Mouse (Mus musculus): Measurements from ENCODE around the gene Ticrr. TPM values are rescaled to one million over a fixed set of nuclear protein-coding genes. Genes with fewer than 3 reads are reported as not detected.

Gene Ticrr
- polyA plus RNA-seq, 1 experiment from 2014 or later = 8.9 TPM

- no peaks in the 10 kb centered on the region; the same call in 1 of the 2 replicates for H3K27me3 ChIP-seq
- no peak overlapping the region for H3K27ac ChIP-seq (replicated peaks)
- 19% methylated on average over 13 of the region's 13 CpGs for WGBS
These were observed 28.1 kb upstream of the Ticrr start for GRCm38 (mm10) chr7:79631773-79632348.

GRCm38 (mm10) chr7:79647233-79647632 is 12.8 kb upstream of the Ticrr start:
- Histone ChIP-seq H3K27ac (replicated peaks) (no peak overlapping the region), H3K4me2 (replicated peaks) (no peak overlapping the region), H3K9me3 (replicated peaks) (no peaks in the 10 kb centered on the region), H3K27me3 (no peaks in the 10 kb centered on the region), H3K4me3 (replicated peaks) (no peak overlapping the region), H3K36me3 (no peaks in the 10 kb centered on the region), H3K4me1 (no peaks in the 10 kb centered on the region), H3K9ac (no peak overlapping the region)
- ATAC-seq (ENCODE audit: insufficient number of reproducible peaks, low FRiP score, low TSS enrichment, low read depth) = no peak
- 85% methylated on average over 3 of the region's 3 CpGs for WGBS

More at GRCm38 (mm10) chr7:79631773-79632348, 28.1 kb upstream of the Ticrr start:
- H3K4me1 ChIP-seq = no peaks in the 10 kb centered on the region
- no peaks in the 10 kb centered on the region for H3K9me3 ChIP-seq (replicated peaks)
- no peaks in the 10 kb centered on the region for H3K36me3 ChIP-seq
- no peak overlapping the region for H3K4me3 ChIP-seq (replicated peaks)
- ATAC-seq (ENCODE audit: insufficient number of reproducible peaks, low FRiP score, low TSS enrichment, low read depth) = no peak
- H3K4me2 ChIP-seq (replicated peaks) = no peak overlapping the region
- H3K9ac ChIP-seq = no peak overlapping the region

- no peak for ATAC-seq (ENCODE audit: insufficient number of reproducible peaks, low FRiP score, low TSS enrichment, low read depth)
- Histone ChIP-seq H3K4me3 (replicated peaks) (no peak overlapping the region), H3K27me3 (no peaks in the 10 kb centered on the region), H3K36me3 (no peaks in the 10 kb centered on the region), H3K9me3 (replicated peaks) (no peaks in the 10 kb centered on the region), H3K9ac (no peak overlapping the region), H3K4me2 (replicated peaks) (no peak overlapping the region), H3K27ac (replicated peaks) (no peak overlapping the region), H3K4me1 (no peaks in the 10 kb centered on the region)
- WGBS = 4% methylated on average over 3 of the region's 3 CpGs
These were observed 11.0 kb upstream of the Ticrr start for GRCm38 (mm10) chr7:79649005-79649404.

- Histone ChIP-seq H3K4me1 (no peaks in the 10 kb centered on the region), H3K9ac (no peak overlapping the region), H3K27ac (replicated peaks) (no peak overlapping the region), H3K36me3 (no peaks in the 10 kb centered on the region), H3K27me3 (no peaks in the 10 kb centered on the region), H3K4me3 (replicated peaks) (no peak overlapping the region), H3K4me2 (replicated peaks) (no peak overlapping the region), H3K9me3 (replicated peaks) (no peaks in the 10 kb centered on the region)
- ATAC-seq (ENCODE audit: insufficient number of reproducible peaks, low FRiP score, low TSS enrichment, low read depth) = no peak
- 75% methylated on average over 1 of the region's 1 CpGs for WGBS
These were observed 5.8 kb upstream of the Ticrr start for GRCm38 (mm10) chr7:79654185-79654584.

GRCm38 (mm10) chr7:79654586-79654985 is 5.4 kb upstream of the Ticrr start:
- Histone ChIP-seq H3K9ac (no peak overlapping the region), H3K9me3 (replicated peaks) (no peaks in the 10 kb centered on the region), H3K4me2 (replicated peaks) (no peak overlapping the region), H3K4me3 (replicated peaks) (no peak overlapping the region), H3K27me3 (no peaks in the 10 kb centered on the region), H3K4me1 (no peaks in the 10 kb centered on the region), H3K36me3 (no peaks in the 10 kb centered on the region), H3K27ac (replicated peaks) (no peak overlapping the region)
- ATAC-seq (ENCODE audit: insufficient number of reproducible peaks, low FRiP score, low TSS enrichment, low read depth) = no peak
- 10% methylated on average over 1 of the region's 1 CpGs for WGBS

GRCm38 (mm10) chr7:79660291-79661150 is 525 bp downstream of the Ticrr start:
- H3K9me3 ChIP-seq (replicated peaks) = no peaks in the 10 kb centered on the region
- peak overlapping the region; percentile 98 for H3K4me2 ChIP-seq (replicated peaks)
- no peaks in the 10 kb centered on the region; the same call in 1 of the 2 replicates for H3K36me3 ChIP-seq
- under 1% methylated on average over 73 of the region's 73 CpGs for WGBS
- H3K9ac ChIP-seq = peak overlapping the region; percentile 73
- no peaks in the 10 kb centered on the region for H3K27me3 ChIP-seq
- peaks cover 29% of the 10 kb centered on the region for H3K4me1 ChIP-seq
- ATAC-seq (ENCODE audit: insufficient number of reproducible peaks, low FRiP score, low TSS enrichment, low read depth) = peak; percentile 31; the same call in 1 of the 2 replicates
- peak overlapping the region; percentile 75 for H3K4me3 ChIP-seq (replicated peaks)
- H3K27ac ChIP-seq (replicated peaks) = 0 out of 2 replicates have a peak overlapping the region, but pooled peaks have one; percentile 11

- Histone ChIP-seq H3K27ac (replicated peaks) (no peak overlapping the region), H3K4me3 (replicated peaks) (peak overlapping the region; percentile 75), H3K4me2 (replicated peaks) (peak overlapping the region; percentile 98), H3K9me3 (replicated peaks) (no peaks in the 10 kb centered on the region), H3K27me3 (no peaks in the 10 kb centered on the region), H3K36me3 (no peaks in the 10 kb centered on the region; the same call in 1 of the 2 replicates), H3K9ac (peak overlapping the region; percentile 73), H3K4me1 (peaks cover 29% of the 10 kb centered on the region)
- 10% methylated on average over 5 of the region's 5 CpGs for WGBS
- ATAC-seq (ENCODE audit: insufficient number of reproducible peaks, low FRiP score, low TSS enrichment, low read depth) = no peak
These were observed 1.4 kb downstream of the Ticrr start for GRCm38 (mm10) chr7:79661253-79661890.

GRCm38 (mm10) chr7:79666690-79667089 is 6.7 kb downstream of the Ticrr start:
- Histone ChIP-seq H3K9me3 (replicated peaks) (no peaks in the 10 kb centered on the region), H3K4me1 (peaks cover 16% of the 10 kb centered on the region), H3K4me2 (replicated peaks) (no peak overlapping the region), H3K36me3 (peaks cover 35% of the 10 kb centered on the region), H3K27ac (replicated peaks) (no peak overlapping the region), H3K27me3 (no peaks in the 10 kb centered on the region), H3K4me3 (replicated peaks) (no peak overlapping the region), H3K9ac (no peak overlapping the region)
- no peak for ATAC-seq (ENCODE audit: insufficient number of reproducible peaks, low FRiP score, low TSS enrichment, low read depth)

GRCm38 (mm10) chr7:79670900-79671604 is 11.1 kb downstream of the Ticrr start:
- Histone ChIP-seq H3K27ac (replicated peaks) (no peak overlapping the region), H3K27me3 (no peaks in the 10 kb centered on the region), H3K36me3 (peaks cover 50% of the 10 kb centered on the region), H3K9ac (no peak overlapping the region), H3K4me3 (replicated peaks) (no peak overlapping the region), H3K9me3 (replicated peaks) (no peaks in the 10 kb centered on the region), H3K4me2 (replicated peaks) (no peak overlapping the region), H3K4me1 (no peaks in the 10 kb centered on the region)
- WGBS = 93% methylated on average over 4 of the region's 4 CpGs
- ATAC-seq (ENCODE audit: insufficient number of reproducible peaks, low FRiP score, low TSS enrichment, low read depth) = no peak

- no peak overlapping the region for H3K4me3 ChIP-seq (replicated peaks)
- no peak overlapping the region for H3K4me2 ChIP-seq (replicated peaks)
- H3K9me3 ChIP-seq (replicated peaks) = no peaks in the 10 kb centered on the region
- H3K36me3 ChIP-seq = peaks cover 66% of the 10 kb centered on the region
- ATAC-seq (ENCODE audit: insufficient number of reproducible peaks, low FRiP score, low TSS enrichment, low read depth) = no peak
- no peak overlapping the region for H3K9ac ChIP-seq
- H3K27ac ChIP-seq (replicated peaks) = no peak overlapping the region
- H3K4me1 ChIP-seq = no peaks in the 10 kb centered on the region
- no peaks in the 10 kb centered on the region for H3K27me3 ChIP-seq
These were observed 19.2 kb downstream of the Ticrr start for GRCm38 (mm10) chr7:79679186-79679585.

- H3K4me1 ChIP-seq = no peaks in the 10 kb centered on the region
- H3K9me3 ChIP-seq (replicated peaks) = no peaks in the 10 kb centered on the region
- ATAC-seq (ENCODE audit: insufficient number of reproducible peaks, low FRiP score, low TSS enrichment, low read depth) = no peak
- H3K27me3 ChIP-seq = no peaks in the 10 kb centered on the region
- peaks cover 69% of the 10 kb centered on the region for H3K36me3 ChIP-seq
- no peak overlapping the region for H3K9ac ChIP-seq
- H3K4me3 ChIP-seq (replicated peaks) = no peak overlapping the region
- 96% methylated on average over 2 of the region's 2 CpGs for WGBS
- no peak overlapping the region for H3K4me2 ChIP-seq (replicated peaks)
- no peak overlapping the region for H3K27ac ChIP-seq (replicated peaks)
These were observed 20.2 kb downstream of the Ticrr start for GRCm38 (mm10) chr7:79680231-79680630.

Data from embryonic facial prominence, embryonic 15.5 days (tissue).